Mouse (Mus musculus) E14TG2a.4 (cell line): ENCODE results near the gene Gstm1.

Source experiments
- CTCF ChIP-seq: conservative IDR thresholded peaks from 2 replicates; pipeline ENCODE4 v1.5.1; 2014; ENCODE audit warnings: low read length
- NANOG ChIP-seq: IDR thresholded peaks from 2 replicates; pipeline ENCODE4 v1.6.1; 2014; ENCODE audit warnings: borderline replicate concordance, low read length, mixed read lengths
- POU5F1 ChIP-seq: IDR thresholded peaks from 2 replicates; pipeline ENCODE4 v1.6.1; 2014; ENCODE audit warnings: low read length, borderline replicate concordance

GRCm38 (mm10) chr3:108032113-108032512 lies 14.3 kb upstream of the Gstm1 start:
- TF ChIP-seq CTCF (no peak), NANOG (no peak), POU5F1 (no peak)
